Mouse (Mus musculus): ENCODE results near the gene Armc3.

DNA sequence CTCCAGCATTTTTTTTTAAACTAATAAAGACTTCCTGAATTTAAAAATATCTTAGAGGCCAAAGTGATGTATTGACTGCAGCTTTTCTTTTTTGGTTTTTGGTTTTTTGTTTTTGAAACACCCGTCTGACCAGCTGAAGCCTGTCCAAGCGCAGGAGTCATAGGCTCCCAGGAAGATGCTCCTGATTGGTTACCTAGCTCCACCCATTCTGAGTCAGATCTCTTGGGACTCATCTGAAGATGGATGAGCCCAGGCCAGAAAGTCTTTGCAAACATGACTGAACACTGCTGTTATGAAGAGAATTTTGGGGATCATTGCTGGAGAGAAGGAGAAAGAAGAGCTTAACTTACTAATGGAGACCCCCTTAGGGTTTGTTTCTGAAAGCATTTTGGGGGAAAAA, 68.3 kb downstream of the Armc3 start:
- no peak for TF ChIP-seq CTCF (IDR thresholded peaks at IDR 0.05; ENCODE audit: low read depth)
- TF ChIP-seq EP300 (IDR thresholded peaks at IDR 0.05; ENCODE audit: low read depth), result no peak

Data from liver, embryonic 14.5 days (tissue).